Mouse (Mus musculus): ENCODE data around the gene Prdm12. TPM values are rescaled to one million over a fixed set of nuclear protein-coding genes. Genes with fewer than 3 reads are reported as not detected.

Gene Prdm12
- not detected in 2 replicates for total RNA-seq (2015)
- total RNA-seq (2017), result not detected in 2 replicates

DNA sequence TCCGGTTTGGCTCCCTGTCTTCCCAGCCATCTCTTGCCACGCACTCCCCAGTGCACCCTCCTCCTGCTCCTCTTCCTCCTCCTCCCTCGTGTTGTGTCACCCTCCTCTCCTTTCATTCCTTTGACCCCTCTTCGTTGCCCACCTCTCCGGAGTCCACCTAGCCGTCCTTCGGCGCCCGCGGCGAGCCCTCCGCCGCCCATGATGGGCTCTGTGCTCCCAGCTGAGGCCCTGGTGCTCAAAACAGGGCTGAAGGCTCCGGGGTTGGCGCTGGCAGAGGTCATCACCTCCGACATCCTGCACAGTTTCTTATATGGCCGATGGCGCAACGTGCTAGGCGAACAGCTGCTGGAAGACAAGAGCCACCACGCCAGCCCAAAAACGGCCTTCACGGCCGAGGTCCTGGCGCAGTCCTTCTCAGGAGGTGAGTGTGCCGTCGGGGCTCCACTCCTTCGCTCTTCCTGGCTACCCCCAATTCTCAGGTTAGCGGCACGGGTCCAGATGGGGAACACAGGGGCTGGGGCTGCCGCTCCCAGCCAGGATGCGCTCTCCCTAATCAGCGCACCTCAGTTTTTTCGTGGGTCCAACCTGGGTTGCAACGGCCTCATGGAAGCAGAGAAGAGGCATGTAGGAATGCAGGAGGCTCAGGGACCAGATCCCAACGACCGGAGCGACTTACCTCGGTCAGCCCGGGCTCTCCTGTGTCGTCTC, at the start of gene Prdm12:
Gene Prdm12 (plus strand): TSS at position 137 of the 708 bp plus-strand sequence.
- ATAC-seq (ENCODE audit: poor library complexity, severe bottlenecking), result no peak

- ATAC-seq (ENCODE audit: poor library complexity, severe bottlenecking), result no peak
Observed at GRCm38 (mm10) chr2:31591799-31592484, 47.9 kb upstream of the Prdm12 start.

GRCm38 (mm10) chr2:31607555-31607954, 32.3 kb upstream of the Prdm12 start:
- ATAC-seq (ENCODE audit: poor library complexity, severe bottlenecking), result no peak

DNA sequence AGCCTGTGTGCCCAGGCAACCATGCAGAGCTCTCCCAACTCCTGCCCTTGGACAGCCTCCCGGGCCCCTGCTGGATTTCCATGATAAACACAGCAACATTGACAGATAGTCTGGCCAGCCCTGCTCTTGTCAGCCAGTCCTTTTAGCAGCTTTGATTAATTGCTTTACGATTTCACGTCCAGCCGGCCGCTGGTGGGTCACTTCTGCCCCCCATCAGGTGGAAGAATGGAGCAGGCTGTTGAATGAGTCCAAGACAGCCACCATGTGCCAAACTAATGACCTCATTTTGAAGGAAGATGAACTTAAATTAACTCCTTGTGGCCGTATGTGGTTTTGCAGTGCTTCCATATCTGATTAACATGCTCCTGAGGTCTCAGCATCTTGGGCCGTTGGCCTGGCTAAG, 30.0 kb upstream of the Prdm12 start:
- ATAC-seq (ENCODE audit: poor library complexity, severe bottlenecking), result no peak

DNA sequence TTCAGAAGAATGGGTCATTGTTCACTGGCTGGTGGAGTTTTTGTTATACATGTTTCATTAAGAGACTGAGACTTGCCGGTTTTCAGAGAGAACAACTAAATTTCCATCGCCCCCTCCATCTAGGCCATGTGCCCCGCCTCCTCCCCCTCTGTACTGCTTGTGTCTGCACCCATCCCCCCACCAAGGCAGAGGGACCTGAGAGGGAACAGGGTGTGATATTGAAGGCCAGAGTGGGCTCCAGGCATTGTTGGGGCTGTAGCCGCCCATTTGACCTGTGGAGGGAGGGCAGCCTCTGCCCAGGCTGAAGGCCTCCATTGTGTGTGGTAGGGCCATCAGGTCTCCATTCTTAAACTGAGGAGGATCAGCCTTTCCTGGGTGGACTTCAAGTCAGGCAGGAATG, 28.9 kb upstream of the Prdm12 start:
- ATAC-seq (ENCODE audit: poor library complexity, severe bottlenecking), result no peak

DNA sequence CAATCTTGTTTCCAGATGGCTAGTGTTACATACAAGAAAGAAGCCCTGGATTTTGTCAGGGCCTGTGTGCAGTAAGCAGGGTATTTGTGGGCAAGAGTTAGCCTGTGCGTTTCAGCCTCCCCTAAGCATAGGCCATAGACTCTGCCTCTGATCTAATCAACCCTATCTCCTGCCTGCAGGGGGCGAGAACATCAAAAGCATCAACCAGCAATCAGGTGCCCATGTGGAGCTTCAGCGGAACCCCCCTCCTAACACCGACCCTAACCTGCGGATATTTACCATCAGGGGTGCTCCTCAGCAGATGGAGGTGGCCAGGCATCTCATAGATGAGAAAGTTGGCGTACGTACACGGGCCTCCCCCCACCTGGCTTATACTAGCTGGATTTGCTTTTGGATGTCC, 28.4 kb upstream of the Prdm12 start:
- no peak for ATAC-seq (ENCODE audit: poor library complexity, severe bottlenecking)

- no peak for ATAC-seq (ENCODE audit: poor library complexity, severe bottlenecking)
Observed at GRCm38 (mm10) chr2:31612627-31613026, 27.2 kb upstream of the Prdm12 start.

GRCm38 (mm10) chr2:31613781-31614180, 26.1 kb upstream of the Prdm12 start:
- no peak for ATAC-seq (ENCODE audit: poor library complexity, severe bottlenecking)

DNA sequence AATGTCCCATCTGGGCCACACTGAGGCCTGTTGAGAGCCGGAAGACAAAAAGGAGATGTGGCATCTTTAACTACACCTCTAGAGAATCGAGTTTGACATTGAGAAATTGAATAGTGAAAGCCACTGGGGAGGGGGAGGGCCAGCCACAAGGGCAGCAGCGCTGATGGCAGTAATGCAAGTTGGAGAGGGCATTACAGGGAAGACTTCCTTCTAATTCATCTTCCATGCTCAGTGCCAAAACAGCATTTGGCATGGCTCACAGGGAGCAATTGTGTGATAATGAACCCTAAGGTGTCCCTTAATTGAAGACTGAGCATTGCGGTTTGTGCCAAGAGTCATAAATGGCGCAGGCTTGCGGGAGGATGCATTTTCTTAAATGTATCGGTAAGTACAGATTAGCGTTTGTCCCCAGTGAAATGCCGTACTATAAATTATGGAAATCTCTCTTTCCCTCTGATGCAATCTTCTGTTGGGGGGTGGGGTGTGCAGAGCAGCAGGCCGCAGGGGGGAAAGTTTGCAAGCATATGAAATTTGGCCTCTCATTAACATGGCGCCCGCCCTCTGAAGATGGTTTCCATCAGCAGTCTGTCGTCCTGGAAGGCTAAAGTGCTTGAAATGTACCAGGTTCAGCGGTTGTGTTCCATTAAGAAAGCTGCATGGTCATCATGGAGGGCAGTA, 21.2 kb upstream of the Prdm12 start:
- no peak for ATAC-seq (ENCODE audit: poor library complexity, severe bottlenecking)

GRCm38 (mm10) chr2:31619208-31619607, 20.6 kb upstream of the Prdm12 start:
- ATAC-seq (ENCODE audit: poor library complexity, severe bottlenecking), result no peak

- ATAC-seq (ENCODE audit: poor library complexity, severe bottlenecking), result no peak
Observed at GRCm38 (mm10) chr2:31633531-31633930, 6.3 kb upstream of the Prdm12 start.

GRCm38 (mm10) chr2:31635281-31636137, 4.3 kb upstream of the Prdm12 start:
- ATAC-seq (ENCODE audit: poor library complexity, severe bottlenecking), result no peak

GRCm38 (mm10) chr2:31636138-31636741, 3.6 kb upstream of the Prdm12 start:
- ATAC-seq (ENCODE audit: poor library complexity, severe bottlenecking), result no peak

DNA sequence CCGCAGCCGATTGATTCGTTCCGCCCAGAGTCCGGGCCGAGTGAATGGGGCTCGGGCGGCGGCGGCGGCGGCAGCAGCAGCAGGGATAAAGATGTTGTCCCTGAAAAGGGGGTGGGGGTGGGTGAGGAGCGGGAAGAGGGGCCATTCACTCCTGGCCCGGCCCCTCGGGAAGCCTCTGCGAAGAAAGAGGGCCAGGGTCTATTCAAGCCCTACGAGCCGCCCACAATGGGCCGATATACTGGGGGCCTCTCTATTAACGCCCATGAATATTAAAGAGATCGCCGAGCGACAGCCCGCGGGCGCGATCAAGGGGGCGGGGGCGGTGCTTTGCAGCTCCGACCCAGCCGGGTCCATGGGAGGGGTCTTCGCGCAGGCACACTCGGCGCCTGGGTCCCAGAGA, 3.1 kb upstream of the Prdm12 start:
- ATAC-seq (ENCODE audit: poor library complexity, severe bottlenecking), result no peak

- no peak for ATAC-seq (ENCODE audit: poor library complexity, severe bottlenecking)
Observed at GRCm38 (mm10) chr2:31637311-31637710, 2.5 kb upstream of the Prdm12 start.

GRCm38 (mm10) chr2:31637807-31638206, 2.0 kb upstream of the Prdm12 start:
- ATAC-seq (ENCODE audit: poor library complexity, severe bottlenecking), result no peak

GRCm38 (mm10) chr2:31638581-31639465, 1.0 kb upstream of the Prdm12 start:
- ATAC-seq (ENCODE audit: poor library complexity, severe bottlenecking), result no peak

DNA sequence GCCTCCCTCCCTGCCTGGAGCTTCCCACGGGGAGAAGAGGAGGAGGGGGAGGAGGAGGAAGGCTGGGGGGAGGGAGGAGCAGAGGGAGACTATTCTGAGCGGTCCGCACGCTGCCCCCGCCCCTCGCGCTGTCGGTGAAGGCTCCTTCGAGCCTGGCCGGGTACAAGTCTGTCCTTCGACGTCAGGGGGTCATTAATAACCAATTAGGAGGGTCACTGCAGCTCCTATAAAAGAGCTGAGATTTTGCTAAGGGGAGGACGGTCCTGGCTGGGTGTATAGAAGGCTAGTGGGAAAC, 424 bp upstream of the Prdm12 start:
- no peak for ATAC-seq (ENCODE audit: poor library complexity, severe bottlenecking)

DNA sequence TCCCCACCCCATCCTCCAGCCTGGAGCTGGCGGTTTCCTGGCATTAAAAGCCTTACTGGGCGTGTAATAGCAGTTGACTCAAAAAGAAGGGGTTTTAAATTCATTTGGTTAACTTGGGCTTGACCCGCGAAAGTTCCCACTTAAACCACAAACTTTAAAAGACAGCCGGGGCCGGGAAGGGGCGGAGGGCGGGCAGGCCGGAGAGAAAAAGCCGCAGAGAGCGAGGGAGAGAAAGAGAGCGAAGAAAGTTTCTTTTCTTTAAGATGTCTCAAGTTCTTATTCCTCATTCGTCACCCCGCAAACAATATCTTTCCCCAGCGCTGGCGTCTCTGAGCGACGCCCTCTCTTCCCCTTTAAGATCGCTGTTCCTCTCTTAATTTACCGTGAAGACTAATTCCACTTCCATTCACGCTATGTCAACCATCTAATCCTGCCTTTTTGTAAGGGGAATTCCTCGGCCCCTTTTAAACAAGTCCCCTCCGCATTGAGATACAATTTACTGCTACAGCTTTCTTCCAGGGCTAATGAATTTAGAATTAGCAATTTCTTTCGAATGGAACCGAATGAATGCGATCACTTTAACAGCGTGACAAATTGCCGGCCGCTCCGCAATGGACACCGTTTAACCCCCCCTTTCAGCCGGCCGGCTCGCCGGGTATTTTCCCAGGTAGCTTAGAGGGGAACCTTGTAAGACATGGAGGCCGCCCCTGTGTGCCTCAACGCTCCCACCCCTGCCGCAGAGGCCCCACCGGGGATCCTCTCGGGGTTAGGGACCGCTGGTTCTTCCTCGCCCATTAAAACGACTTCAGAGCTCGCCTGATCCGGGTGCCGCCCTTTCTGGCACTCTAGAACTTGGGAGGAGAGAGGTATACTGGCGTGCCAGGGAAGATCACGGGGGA, 1.0 kb downstream of the Prdm12 start:
- ATAC-seq (ENCODE audit: poor library complexity, severe bottlenecking), result no peak

Measured in megakaryocyte, adult 5-6 weeks (primary cell).